Mouse (Mus musculus) adrenal gland, adult 18-20 months (tissue): ENCODE data around the gene Pepd. TPM values are rescaled to one million over a fixed set of nuclear protein-coding genes. Genes with fewer than 3 reads are reported as not detected.

ENCODE experiments used
- microRNA-seq, 2 experiments: library from miRNA; unstranded; fragments of <30 nt; microRNA quantifications; one replicate each; pipeline ENCODE4 v1.2.0; 2021; ENCODE audit warnings: borderline number of aligned reads in 2 of 2
- total RNA-seq, 2 experiments: library from RNA; stranded (reverse); gene quantifications; 1 replicate in 1 of 2; 2 replicates in 1 of 2; pipeline ENCODE4 v1.2.3; 2021

Pepd gene
- total RNA-seq, 2 experiments from 2014 or later: 103 to 126 TPM

Small RNA genes lying within 50 kb of the gene (microRNA-seq; reads per million reads assigned to microRNA genes)
- gene Gm25033: 0 reads per million in 2 experiments

Other genes with a start within 250 kb of the Pepd start
- gene Chst8, start 99.7 kb upstream of the Pepd start, total RNA-seq: 10 to 100 TPM; 10.6 to 12.7 TPM
- gene Cebpg, start 144.2 kb downstream of the Pepd start, total RNA-seq: 10 to 100 TPM; 57.2 to 70.4 TPM
- gene Cebpa, start 206.9 kb downstream of the Pepd start, total RNA-seq: 100 to 1,000 TPM; 102 to 266 TPM